Mouse (Mus musculus): ENCODE data around the gene Spen. TPM values are rescaled to one million over a fixed set of nuclear protein-coding genes. Genes with fewer than 3 reads are reported as not detected.
"Not testable (repeated sequence)": the region's sequence is repeated elsewhere in the genome, so short reads cannot be mapped to it uniquely, and the experiment has no call there.

The Spen gene
- polyA plus RNA-seq, 1 experiment = 56.0 TPM

DNA sequence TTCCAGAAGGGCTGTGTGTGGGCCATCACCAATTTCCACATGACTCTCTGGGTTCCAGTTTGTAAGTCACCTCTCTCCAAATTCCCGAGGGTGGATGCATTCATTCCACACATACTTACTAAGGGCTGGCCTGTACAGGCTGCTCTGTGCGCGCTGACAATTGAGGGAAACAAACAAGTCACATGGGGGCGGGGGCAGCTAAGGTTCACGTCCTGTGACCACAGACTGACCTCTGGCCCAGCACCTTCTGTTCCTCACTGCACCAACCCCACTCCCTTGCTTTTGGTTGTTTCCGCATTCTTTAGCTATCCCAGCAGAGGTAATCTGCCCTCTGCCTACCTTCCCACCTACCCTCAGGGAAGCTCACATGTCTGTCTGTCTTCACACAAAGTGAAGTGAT is 31.6 kb upstream of the Spen start:
- WGBS = 71% methylated on average over 6 of the region's 6 CpGs
- TF ChIP-seq POLR2A (IDR thresholded peaks at IDR 0.05; ENCODE audit: low read depth, low read length) = no peak
- no peak for TF ChIP-seq CTCF (IDR thresholded peaks at IDR 0.05; ENCODE audit: extremely low read depth, insufficient read length, insufficient replicate concordance, low read depth, low read length)
- Histone ChIP-seq H3K4me1 (ENCODE audit: control insufficient read depth, insufficient read depth, insufficient read length, low read length) (peaks cover 45% of the 10 kb centered on the region), H3K4me3 (ENCODE audit: low read depth, low read length) (no peak overlapping the region), H3K27ac (ENCODE audit: insufficient read depth, low read depth, low read length) (peak overlapping the region; percentile 83), H3K27me3 (ENCODE audit: control insufficient read depth, insufficient read depth, low read length) (no peaks in the 10 kb centered on the region), H3K36me3 (ENCODE audit: control insufficient read depth, insufficient read depth, low read length) (no peaks in the 10 kb centered on the region)

DNA sequence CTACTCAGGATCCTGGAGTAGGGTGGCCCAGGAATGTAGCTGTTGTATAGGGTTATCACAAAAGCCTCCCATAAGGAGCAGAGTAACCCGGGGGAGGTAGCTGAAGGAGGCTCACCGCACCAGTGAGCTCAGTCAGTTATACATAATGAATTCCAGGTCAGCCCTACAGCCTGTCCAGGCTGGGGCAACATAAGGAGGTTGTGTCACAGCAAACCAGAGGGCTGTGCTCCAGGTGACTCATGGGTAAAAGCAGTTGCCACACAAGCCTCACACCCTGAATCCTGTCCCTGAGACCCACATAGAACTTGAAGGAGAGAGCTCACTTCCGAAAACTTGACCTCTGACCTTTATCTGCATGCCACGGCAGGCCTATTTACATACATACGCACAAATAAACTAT is 30.6 kb upstream of the Spen start:
- no peak overlapping the region for H3K27ac ChIP-seq (ENCODE audit: insufficient read depth, low read depth, low read length)
- H3K4me3 ChIP-seq (ENCODE audit: low read depth, low read length) = no peak overlapping the region
- WGBS = 87% methylated on average over 5 of the region's 5 CpGs
- no peaks in the 10 kb centered on the region for H3K27me3 ChIP-seq (ENCODE audit: control insufficient read depth, insufficient read depth, low read length)
- no peaks in the 10 kb centered on the region for H3K36me3 ChIP-seq (ENCODE audit: control insufficient read depth, insufficient read depth, low read length)
- no peak for TF ChIP-seq CTCF (IDR thresholded peaks at IDR 0.05; ENCODE audit: extremely low read depth, insufficient read length, insufficient replicate concordance, low read depth, low read length)
- TF ChIP-seq POLR2A (IDR thresholded peaks at IDR 0.05; ENCODE audit: low read depth, low read length) = no peak
- H3K4me1 ChIP-seq (ENCODE audit: control insufficient read depth, insufficient read depth, insufficient read length, low read length) = peaks cover 36% of the 10 kb centered on the region

DNA sequence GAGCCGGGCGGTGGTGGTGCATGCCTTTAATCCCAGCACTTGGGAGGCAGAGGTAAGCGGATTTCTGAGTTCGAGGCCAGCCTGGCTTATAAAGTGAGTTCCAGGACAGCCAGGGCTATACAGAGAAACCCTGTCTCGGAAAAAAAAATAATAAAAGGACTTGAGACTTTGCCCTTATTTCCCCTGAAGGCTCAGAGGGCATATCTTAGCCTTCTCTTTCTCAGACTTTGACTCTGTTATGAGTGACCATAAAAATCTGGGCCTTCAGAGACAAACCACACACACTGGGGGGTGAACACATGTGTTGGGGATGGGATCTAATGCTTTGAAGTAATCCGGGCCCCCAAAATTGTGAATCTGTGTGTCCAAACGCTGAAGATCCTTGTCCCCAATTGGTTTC is 28.8 kb upstream of the Spen start:
- H3K27me3 ChIP-seq (ENCODE audit: control insufficient read depth, insufficient read depth, low read length); H3K36me3 ChIP-seq (ENCODE audit: control insufficient read depth, insufficient read depth, low read length); H3K4me3 ChIP-seq (ENCODE audit: low read depth, low read length): not testable (repeated sequence)
- 70% methylated on average over 7 of the region's 7 CpGs for WGBS
- H3K4me1 ChIP-seq (ENCODE audit: control insufficient read depth, insufficient read depth, insufficient read length, low read length) = peaks cover 20% of the 10 kb centered on the region
- peak overlapping the region; percentile 81 for H3K27ac ChIP-seq (ENCODE audit: insufficient read depth, low read depth, low read length)

DNA sequence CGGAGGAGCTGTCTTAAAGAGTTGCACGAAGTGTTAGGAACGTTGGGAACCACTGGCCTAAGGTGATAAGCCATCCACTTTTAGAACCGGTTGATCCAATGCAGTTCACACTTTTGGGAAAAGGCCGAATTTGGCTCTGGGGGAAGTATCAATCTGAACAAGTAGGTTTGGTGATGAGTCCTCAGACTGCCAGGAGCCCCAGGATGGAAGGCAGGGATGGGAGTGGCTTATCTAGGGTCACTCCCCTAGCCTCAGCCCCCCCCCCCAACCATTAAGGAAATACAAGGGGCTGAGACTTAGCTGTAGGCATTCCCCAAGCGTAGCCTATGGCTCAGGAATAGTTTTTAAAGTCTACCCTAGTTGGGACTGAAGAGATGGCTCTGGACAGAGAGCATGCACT is 27.8 kb upstream of the Spen start:
- TF ChIP-seq POLR2A (IDR thresholded peaks at IDR 0.05; ENCODE audit: low read depth, low read length) (no peak), CTCF (IDR thresholded peaks at IDR 0.05; ENCODE audit: extremely low read depth, insufficient read length, insufficient replicate concordance, low read depth, low read length) (no peak)
- Histone ChIP-seq H3K27ac (ENCODE audit: insufficient read depth, low read depth, low read length) (no peak overlapping the region), H3K4me1 (ENCODE audit: control insufficient read depth, insufficient read depth, insufficient read length, low read length) (peaks cover 14% of the 10 kb centered on the region; the same call in 1 of the 2 replicates), H3K27me3 (ENCODE audit: control insufficient read depth, insufficient read depth, low read length) (no peaks in the 10 kb centered on the region), H3K36me3 (ENCODE audit: control insufficient read depth, insufficient read depth, low read length) (no peaks in the 10 kb centered on the region), H3K4me3 (ENCODE audit: low read depth, low read length) (no peak overlapping the region)
- 92% methylated on average over 6 of the region's 6 CpGs for WGBS

DNA sequence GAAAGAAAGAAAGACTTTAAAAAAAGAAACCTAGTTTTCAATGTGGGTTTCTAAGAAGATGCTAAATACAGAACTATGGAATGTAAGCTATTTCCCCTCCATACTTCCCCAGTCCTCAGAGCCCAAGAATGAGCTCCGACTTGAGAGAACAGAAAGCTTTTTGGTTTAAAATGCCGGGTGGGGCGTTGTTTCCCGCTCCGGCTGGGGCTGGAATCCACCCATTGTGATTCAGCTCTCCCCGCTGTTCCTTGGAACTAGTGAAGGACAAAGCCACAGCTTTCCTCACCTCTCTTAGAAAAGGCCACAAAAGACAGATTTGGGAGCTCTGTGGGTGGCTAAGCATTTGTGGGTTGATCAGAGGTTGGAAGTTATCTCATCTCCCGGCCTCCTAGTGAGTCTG is 26.9 kb upstream of the Spen start:
- WGBS = 74% methylated on average over 7 of the region's 7 CpGs
- Histone ChIP-seq H3K27me3 (ENCODE audit: control insufficient read depth, insufficient read depth, low read length) (no peaks in the 10 kb centered on the region), H3K36me3 (ENCODE audit: control insufficient read depth, insufficient read depth, low read length) (no peaks in the 10 kb centered on the region), H3K4me1 (ENCODE audit: control insufficient read depth, insufficient read depth, insufficient read length, low read length) (peaks cover 9% of the 10 kb centered on the region; the same call in 1 of the 2 replicates), H3K27ac (ENCODE audit: insufficient read depth, low read depth, low read length) (no peak overlapping the region), H3K4me3 (ENCODE audit: low read depth, low read length) (no peak overlapping the region)
- TF ChIP-seq POLR2A (IDR thresholded peaks at IDR 0.05; ENCODE audit: low read depth, low read length) (no peak), CTCF (IDR thresholded peaks at IDR 0.05; ENCODE audit: extremely low read depth, insufficient read length, insufficient replicate concordance, low read depth, low read length) (no peak)

- no peaks in the 10 kb centered on the region for H3K27me3 ChIP-seq (ENCODE audit: control insufficient read depth, insufficient read depth, low read length)
- 62% methylated on average over 3 of the region's 3 CpGs for WGBS
- H3K27ac ChIP-seq (ENCODE audit: insufficient read depth, low read depth, low read length) = no peak overlapping the region
- no peaks in the 10 kb centered on the region for H3K36me3 ChIP-seq (ENCODE audit: control insufficient read depth, insufficient read depth, low read length)
- H3K4me3 ChIP-seq (ENCODE audit: low read depth, low read length) = no peak overlapping the region
- H3K4me1 ChIP-seq (ENCODE audit: control insufficient read depth, insufficient read depth, insufficient read length, low read length) = peaks cover 9% of the 10 kb centered on the region; the same call in 1 of the 2 replicates
- no peak for TF ChIP-seq POLR2A (IDR thresholded peaks at IDR 0.05; ENCODE audit: low read depth, low read length)
- no peak for TF ChIP-seq CTCF (IDR thresholded peaks at IDR 0.05; ENCODE audit: extremely low read depth, insufficient read length, insufficient replicate concordance, low read depth, low read length)
Measured at GRCm38 (mm10) chr4:141564660-141565059, 26.3 kb upstream of the Spen start.

- no peak overlapping the region for H3K4me3 ChIP-seq (ENCODE audit: low read depth, low read length)
- H3K27me3 ChIP-seq (ENCODE audit: control insufficient read depth, insufficient read depth, low read length) = no peaks in the 10 kb centered on the region
- H3K27ac ChIP-seq (ENCODE audit: insufficient read depth, low read depth, low read length) = no peak overlapping the region
- no peak for TF ChIP-seq CTCF (IDR thresholded peaks at IDR 0.05; ENCODE audit: extremely low read depth, insufficient read length, insufficient replicate concordance, low read depth, low read length)
- TF ChIP-seq POLR2A (IDR thresholded peaks at IDR 0.05; ENCODE audit: low read depth, low read length) = no peak
- H3K36me3 ChIP-seq (ENCODE audit: control insufficient read depth, insufficient read depth, low read length) = no peaks in the 10 kb centered on the region
- peaks cover 9% of the 10 kb centered on the region; the same call in 1 of the 2 replicates for H3K4me1 ChIP-seq (ENCODE audit: control insufficient read depth, insufficient read depth, insufficient read length, low read length)
- 82% methylated on average over 4 of the region's 4 CpGs for WGBS
Measured at GRCm38 (mm10) chr4:141564209-141564608, 25.8 kb upstream of the Spen start.

DNA sequence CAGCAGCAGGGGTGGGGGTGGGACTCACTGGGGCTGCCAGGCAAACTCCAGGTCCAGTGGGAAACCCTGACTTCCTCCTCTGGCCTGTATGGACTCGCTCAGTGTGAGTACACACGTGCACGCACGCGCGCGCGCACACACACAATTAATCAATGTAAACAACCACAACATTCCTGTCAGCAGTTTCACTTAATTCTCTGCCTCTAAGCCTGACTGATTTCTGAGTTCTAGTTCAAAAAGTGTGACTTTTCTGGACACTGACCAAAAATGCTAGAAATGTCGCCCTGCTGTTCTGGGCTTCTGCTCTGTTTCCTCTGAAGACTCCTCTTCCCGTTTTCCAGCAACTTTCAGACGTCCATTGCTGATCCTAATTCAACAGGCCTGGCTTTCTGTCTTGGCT is 23.9 kb upstream of the Spen start:
- H3K27ac ChIP-seq (ENCODE audit: insufficient read depth, low read depth, low read length) = no peak overlapping the region
- peaks cover 11% of the 10 kb centered on the region for H3K4me1 ChIP-seq (ENCODE audit: control insufficient read depth, insufficient read depth, insufficient read length, low read length)
- WGBS = 80% methylated on average over 11 of the region's 11 CpGs
- TF ChIP-seq POLR2A (IDR thresholded peaks at IDR 0.05; ENCODE audit: low read depth, low read length) (no peak), CTCF (IDR thresholded peaks at IDR 0.05; ENCODE audit: extremely low read depth, insufficient read length, insufficient replicate concordance, low read depth, low read length) (no peak)
- no peak overlapping the region for H3K4me3 ChIP-seq (ENCODE audit: low read depth, low read length)
- H3K36me3 ChIP-seq (ENCODE audit: control insufficient read depth, insufficient read depth, low read length) = no peaks in the 10 kb centered on the region
- no peaks in the 10 kb centered on the region for H3K27me3 ChIP-seq (ENCODE audit: control insufficient read depth, insufficient read depth, low read length)

DNA sequence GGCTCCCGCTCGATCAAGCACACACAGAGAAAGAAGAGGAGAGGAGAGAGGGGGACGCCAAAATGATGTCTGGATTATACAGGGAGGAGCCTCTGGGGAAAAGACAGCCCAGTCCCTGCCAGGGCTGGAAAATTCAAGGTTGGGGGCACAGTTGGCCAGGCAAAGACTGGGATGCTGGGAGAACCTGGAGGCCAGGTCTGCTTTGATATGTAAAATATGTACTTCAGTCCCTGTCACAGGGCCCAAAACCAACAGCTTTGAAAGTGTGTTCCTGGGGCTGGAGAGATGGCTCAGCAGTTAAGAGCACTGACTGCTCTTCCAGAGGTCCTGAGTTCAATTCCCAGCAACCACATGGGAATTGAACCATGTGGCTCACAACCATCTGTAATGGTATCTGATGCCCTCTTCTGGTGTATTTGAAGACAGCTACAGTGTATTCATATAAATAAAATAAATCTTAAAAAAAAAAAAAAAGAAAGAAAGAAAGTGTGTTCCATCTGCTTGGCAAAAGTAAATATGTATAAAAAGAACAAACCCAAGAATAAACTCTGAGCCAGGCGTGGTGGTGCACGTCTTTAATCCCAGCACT is 23.0 kb upstream of the Spen start:
- H3K27ac ChIP-seq (ENCODE audit: insufficient read depth, low read depth, low read length); H3K36me3 ChIP-seq (ENCODE audit: control insufficient read depth, insufficient read depth, low read length); H3K4me3 ChIP-seq (ENCODE audit: low read depth, low read length); H3K27me3 ChIP-seq (ENCODE audit: control insufficient read depth, insufficient read depth, low read length): not testable (repeated sequence)
- H3K4me1 ChIP-seq (ENCODE audit: control insufficient read depth, insufficient read depth, insufficient read length, low read length) = peaks cover 11% of the 10 kb centered on the region
- WGBS = 85% methylated on average over 5 of the region's 5 CpGs
